Mouse (Mus musculus) embryonic fibroblast, embryonic 13.5 days (primary cell): ENCODE results near the gene H2-DMb1.

Source experiments
- CTCF ChIP-seq: IDR thresholded peaks from 2 replicates; pipeline ENCODE4 v1.5.1; 2011; ENCODE audit warnings: mild to moderate bottlenecking, control low read depth, low read length, moderate library complexity, borderline replicate concordance; ENCODE audit not compliant: insufficient read depth
- POLR2A ChIP-seq: IDR thresholded peaks from 2 replicates; pipeline ENCODE4 v1.6.1; 2011; ENCODE audit warnings: low read depth, mild to moderate bottlenecking, control low read depth, low read length, moderate library complexity

DNA sequence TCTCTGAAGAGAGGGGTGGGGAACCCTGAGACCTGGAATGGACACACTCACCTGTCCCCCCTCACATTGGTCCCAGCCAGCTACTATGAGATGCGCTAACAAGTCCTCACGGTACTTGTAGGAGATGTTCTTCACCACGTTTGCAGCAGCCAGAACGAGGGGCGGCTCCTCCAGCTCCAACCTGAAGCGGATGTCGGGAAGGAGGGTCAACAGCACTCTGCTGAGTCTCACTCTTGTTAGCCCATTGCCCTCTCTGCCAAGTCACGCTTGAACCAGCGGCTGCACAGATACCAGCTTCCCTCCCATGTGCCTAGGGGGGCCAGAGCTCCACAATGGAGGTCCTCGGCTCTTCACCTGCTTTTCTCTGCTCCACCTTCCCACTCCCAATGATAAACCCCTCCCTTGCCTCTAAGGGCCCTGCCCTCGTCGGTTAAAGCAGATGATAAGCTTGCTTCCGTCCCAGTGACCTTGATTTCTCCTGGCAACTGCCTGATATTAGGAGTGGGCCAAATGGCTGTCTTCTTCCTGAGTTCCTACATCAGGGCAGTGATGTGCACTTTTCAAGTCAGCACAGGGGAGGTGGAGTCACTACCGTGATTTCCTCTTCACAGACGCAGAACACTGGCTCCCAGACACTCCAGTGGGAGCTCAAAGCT, 30.8 kb downstream of the H2-DMb1 start:
- TF ChIP-seq CTCF (no peak), POLR2A (no peak)
